Mouse (Mus musculus): ENCODE measurements around the gene Wdr38. TPM values are rescaled to one million over a fixed set of nuclear protein-coding genes. Genes with fewer than 3 reads are reported as not detected.

The Wdr38 gene
- not detected for polyA plus RNA-seq (2014; fragmentation: Illumina TruSeq; extraction: RNeasy Lipid Tissue Mini Kit (QIAGEN cat#74804))

GRCm38 (mm10) chr2:38997386-38998374, at the start of gene Wdr38:
Wdr38 (plus strand) TSS chr2:38997476.

GRCm38 (mm10) chr2:39004880-39005435, 7.7 kb downstream of the Wdr38 start, which contains the start of gene Arpc5l:
Arpc5l (plus strand) TSS chr2:39005348.

GRCm38 (mm10) chr2:39005574-39006079, 8.4 kb downstream of the Wdr38 start, which contains the start of gene Rpl35:
Rpl35 (minus strand) TSS chr2:39005624.

Other genes starting within 250 kb of the Wdr38 start
- 7.7 TPM for gene Nr6a1, start 69.8 kb upstream of the Wdr38 start, polyA plus RNA-seq (2014; fragmentation: Illumina TruSeq; extraction: RNeasy Lipid Tissue Mini Kit (QIAGEN cat#74804))
- 28.1 TPM for gene Olfml2a, start 65.5 kb upstream of the Wdr38 start, polyA plus RNA-seq (2014; fragmentation: Illumina TruSeq; extraction: RNeasy Lipid Tissue Mini Kit (QIAGEN cat#74804))
- 174 TPM for gene Arpc5l, start 7.9 kb downstream of the Wdr38 start, polyA plus RNA-seq (2014; fragmentation: Illumina TruSeq; extraction: RNeasy Lipid Tissue Mini Kit (QIAGEN cat#74804))
- gene Rpl35, start 8.1 kb downstream of the Wdr38 start, polyA plus RNA-seq (2014; fragmentation: Illumina TruSeq; extraction: RNeasy Lipid Tissue Mini Kit (QIAGEN cat#74804)), result 137 TPM
- 33.5 TPM for gene Golga1, start 68.1 kb downstream of the Wdr38 start, polyA plus RNA-seq (2014; fragmentation: Illumina TruSeq; extraction: RNeasy Lipid Tissue Mini Kit (QIAGEN cat#74804))
- gene Scai, start 193.3 kb downstream of the Wdr38 start, polyA plus RNA-seq (2014; fragmentation: Illumina TruSeq; extraction: RNeasy Lipid Tissue Mini Kit (QIAGEN cat#74804)), result 27.9 TPM
- 178 TPM for gene Ppp6c, start 229.0 kb downstream of the Wdr38 start, polyA plus RNA-seq (2014; fragmentation: Illumina TruSeq; extraction: RNeasy Lipid Tissue Mini Kit (QIAGEN cat#74804))

All from ovary, adult 10 weeks (tissue).